Mouse (Mus musculus): ENCODE data around the gene M1ap. TPM values are rescaled to one million over a fixed set of nuclear protein-coding genes. Genes with fewer than 3 reads are reported as not detected.

M1ap gene
- total and polyA plus RNA-seq, 3 experiments: 6.2 to 6.3 TPM; not detected in 1

DNA sequence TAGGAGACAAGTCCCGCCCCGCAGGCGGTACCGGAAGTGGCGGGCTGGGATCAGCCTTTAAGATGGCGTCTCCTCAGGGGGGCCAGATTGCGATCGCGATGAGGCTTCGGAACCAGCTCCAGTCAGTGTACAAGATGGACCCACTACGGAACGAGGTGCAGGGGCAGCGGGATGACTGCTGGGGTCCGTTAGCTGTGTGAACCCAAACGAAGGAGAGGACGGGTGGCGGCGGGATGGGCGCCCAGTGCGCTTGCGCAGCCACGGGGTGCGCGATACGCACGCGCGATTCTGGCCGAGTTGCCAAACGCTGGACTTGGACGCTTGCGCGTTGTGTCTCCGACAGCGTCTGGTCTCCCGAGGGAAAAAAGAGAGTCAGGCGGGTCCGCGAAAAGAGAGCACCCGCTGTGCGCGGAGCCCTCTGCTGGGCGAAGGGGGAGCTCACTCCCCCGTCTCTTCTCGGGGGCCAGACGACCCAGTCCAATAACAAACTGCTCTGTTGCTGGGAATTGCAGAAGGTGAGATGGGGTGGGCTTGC is 131.7 kb downstream of the M1ap start:
- H3K9ac ChIP-seq (ENCODE audit: control insufficient read depth, low read depth, low read length, poor library complexity, severe bottlenecking): peak overlapping the region; percentile 87
- no peaks in the 10 kb centered on the region for H3K9me3 ChIP-seq (replicated peaks; ENCODE audit: insufficient read depth, low read length)
- peaks cover 0 to 13% of the 10 kb centered on the region in 2 experiments; a peak in 2 of 4 replicates for H3K4me1 ChIP-seq (ENCODE audit: control insufficient read depth in 1 of 2, insufficient read depth in 2 of 2, low read length in 2 of 2)
- no peaks in the 10 kb centered on the region for H3K27me3 ChIP-seq (ENCODE audit: control insufficient read depth in 1 of 2, insufficient read depth in 2 of 2, low read length in 2 of 2)
- peak overlapping the region; percentile 78 to 88 for H3K4me3 ChIP-seq (ENCODE audit: control insufficient read depth in 1 of 2, insufficient read depth in 1 of 2, low read depth in 2 of 2, low read length in 2 of 2)
- peaks cover 0 to 9% of the 10 kb centered on the region in 2 experiments; a peak in 2 of 4 replicates for H3K36me3 ChIP-seq (ENCODE audit: control insufficient read depth in 1 of 2, insufficient read depth in 2 of 2, low read length in 2 of 2)
- H3K27ac ChIP-seq (ENCODE audit: control insufficient read depth, low read depth, low read length): peak overlapping the region; percentile 89
- peak; percentile 98 for DNase-seq (ENCODE audit: low read depth, low spot score)
- H3K79me2 ChIP-seq (ENCODE audit: control insufficient read depth, insufficient read depth, low read length, poor library complexity): peaks cover 11% of the 10 kb centered on the region
- TF ChIP-seq SIN3A (IDR thresholded peaks at IDR 0.05; ENCODE audit: low read length) (peak; percentile 72), ETS1 (IDR thresholded peaks at IDR 0.05; ENCODE audit: low read depth, low read length) (no peak), NRF1 (IDR thresholded peaks at IDR 0.05; ENCODE audit: insufficient read depth, low read depth, low read length, poor library complexity, severe bottlenecking) (peak; percentile 91), POLR2A (IDR thresholded peaks at IDR 0.05; ENCODE audit: control insufficient read depth in 1 of 2, insufficient read depth in 1 of 2, low read depth in 1 of 2, low read length in 2 of 2, poor library complexity in 1 of 2) (peak in 1 of 2 experiments; percentile 65; a peak in 1 of 4 replicates), GABPA (IDR thresholded peaks at IDR 0.05; ENCODE audit: low read depth, low read length) (no peak), CHD1 (IDR thresholded peaks at IDR 0.05; ENCODE audit: low read depth, low read length) (no peak), SMC3 (IDR thresholded peaks at IDR 0.05; ENCODE audit: low read depth, low read length) (peak; percentile 44), ELF1 (IDR thresholded peaks at IDR 0.05; ENCODE audit: low read depth, low read length) (peak; percentile 94), ZNF384 (IDR thresholded peaks at IDR 0.05; ENCODE audit: low read depth, low read length) (no peak), TBP (IDR thresholded peaks at IDR 0.05; ENCODE audit: low read depth, low read length) (peak; percentile 70), ZC3H11A (IDR thresholded peaks at IDR 0.05; ENCODE audit: low read depth, low read length) (no peak), HCFC1 (IDR thresholded peaks at IDR 0.05; ENCODE audit: low read depth, low read length) (peak; percentile 76), EP300 (IDR thresholded peaks at IDR 0.05; ENCODE audit: low read depth in 1 of 2, low read length in 2 of 2) (no peak), CHD2 (IDR thresholded peaks at IDR 0.05; ENCODE audit: low read length) (no peak), NELFE (IDR thresholded peaks at IDR 0.05; ENCODE audit: low read depth, low read length) (peak; percentile 74), USF1 (IDR thresholded peaks at IDR 0.05; ENCODE audit: low read depth, low read length) (peak; percentile 64), MYB (IDR thresholded peaks at IDR 0.05; ENCODE audit: low read depth, low read length) (no peak), MAX (IDR thresholded peaks at IDR 0.05; ENCODE audit: low read length) (no peak), TCF12 (IDR thresholded peaks at IDR 0.05; ENCODE audit: low read depth, low read length) (no peak), TAL1 (IDR thresholded peaks at IDR 0.05; ENCODE audit: low read length) (no peak), RAD21 (IDR thresholded peaks at IDR 0.05; ENCODE audit: low read depth, low read length) (peak; percentile 17), USF2 (IDR thresholded peaks at IDR 0.05; ENCODE audit: borderline replicate concordance in 1 of 2, insufficient read depth in 1 of 2, low read depth in 1 of 2, low read length in 2 of 2) (no peak), ZMIZ1 (IDR thresholded peaks at IDR 0.05; ENCODE audit: low read depth, low read length) (peak; percentile 32; the same call in 1 of the 2 replicates), JUND (IDR thresholded peaks at IDR 0.05; ENCODE audit: low read depth, low read length) (no peak), E2F4 (IDR thresholded peaks at IDR 0.05; ENCODE audit: borderline replicate concordance, low read depth, low read length) (peak; percentile 66; the same call in 1 of the 2 replicates), MYC (IDR thresholded peaks at IDR 0.05; ENCODE audit: low read depth, low read length) (0 out of 2 replicates have a peak, but pooled peaks have one; percentile 58), CTCF (IDR thresholded peaks at IDR 0.05 in 2 of 3, conservative IDR thresholded peaks at IDR 0.05 in 1 of 3; ENCODE audit: control insufficient read depth in 1 of 3, insufficient read depth in 1 of 3, low read depth in 2 of 3, low read length in 3 of 3, poor library complexity in 1 of 3, severe bottlenecking in 1 of 3) (peak in 2 of 3 experiments; percentile 43 to 51; a peak in 5 of 6 replicates), UBTF (IDR thresholded peaks at IDR 0.05; ENCODE audit: borderline replicate concordance, insufficient read depth, low read depth, low read length) (no peak), GATA1 (IDR thresholded peaks at IDR 0.05; ENCODE audit: low read depth, low read length) (peak; percentile 92), RCOR1 (IDR thresholded peaks at IDR 0.05; ENCODE audit: low read depth, low read length) (no peak), KAT2A (conservative IDR thresholded peaks at IDR 0.05; ENCODE audit: low read depth, low read length) (no peak; the same call in 1 of the 2 replicates), MEF2A (IDR thresholded peaks at IDR 0.05; ENCODE audit: extremely low read depth, insufficient replicate concordance, low read depth, low read length, poor library complexity, severe bottlenecking) (no peak), BHLHE40 (IDR thresholded peaks at IDR 0.05; ENCODE audit: borderline replicate concordance, low read depth, low read length) (no peak), POLR2AphosphoS5 (IDR thresholded peaks at IDR 0.05; ENCODE audit: borderline replicate concordance, low read depth, low read length) (no peak), MAZ (IDR thresholded peaks at IDR 0.05; ENCODE audit: low read depth, low read length) (peak; percentile 74), MXI1 (IDR thresholded peaks at IDR 0.05; ENCODE audit: low read depth, low read length) (no peak), ZKSCAN1 (IDR thresholded peaks at IDR 0.05; ENCODE audit: low read depth, low read length) (no peak)

All from MEL (cell line).